Mouse (Mus musculus) kidney, embryonic 16.5 days (tissue): ENCODE data around the gene Prox1. TPM values are rescaled to one million over a fixed set of nuclear protein-coding genes. Genes with fewer than 3 reads are reported as not detected.

Experiments
- ATAC-seq: fragments of 200-750 bp; cut with Nextera tagmentation; 2 replicates; pipeline ENCODE4 v1.8.0; 2017; ENCODE audit warnings: moderate TSS enrichment; ENCODE audit not compliant: low FRiP score, low TSS enrichment
- H3K27ac ChIP-seq: fragments of 300-500 bp; sonication (generic); 2 replicates; pipeline ENCODE4 v1.5.1; 2014; ENCODE audit warnings: low read length
- H3K27me3 ChIP-seq: fragments of 300-500 bp; sonication (generic); 2 replicates; pipeline ENCODE4 v1.6.1; 2014; ENCODE audit warnings: low read length, control low read depth, mixed read lengths; ENCODE audit not compliant: insufficient read depth
- H3K36me3 ChIP-seq: fragments of 300-500 bp; sonication (generic); 2 replicates; pipeline ENCODE4 v1.6.1; 2014; ENCODE audit warnings: low read length, control low read depth, mixed read lengths; ENCODE audit not compliant: insufficient read depth
- H3K4me1 ChIP-seq: fragments of 300-500 bp; sonication (generic); 2 replicates; pipeline ENCODE4 v1.6.1; 2014; ENCODE audit warnings: low read length, control low read depth, mixed read lengths; ENCODE audit not compliant: insufficient read depth
- H3K4me2 ChIP-seq: fragments of 300-500 bp; sonication (generic); replicated peaks from 2 replicates; pipeline ENCODE4 v1.6.1; 2014; ENCODE audit warnings: low read depth, low read length
- H3K4me3 ChIP-seq: fragments of 300-500 bp; sonication (generic); 2 replicates; pipeline ENCODE4 v1.5.1; 2014; ENCODE audit warnings: mild to moderate bottlenecking, low read length
- H3K9ac ChIP-seq: fragments of 300-500 bp; sonication (generic); replicated peaks from 2 replicates; pipeline ENCODE4 v1.6.1; 2014; ENCODE audit warnings: low read length
- H3K9me3 ChIP-seq: fragments of 300-500 bp; sonication (generic); 2 replicates; pipeline ENCODE4 v1.6.1; 2016; ENCODE audit warnings: low read length, control low read depth
- WGBS: fragments of 180-500 bp; shearing (Covaris S2); extraction: QIAGEN DNeasy Blood & Tissue Kit; methylation state at CpG from one replicate; pipeline ENCODE4 v1.1.7; 2014; 5-methylcytosine and 5-hydroxymethylcytosine counted together
- polyA plus RNA-seq: library from polyadenylated mRNA; unstranded; fragments of >200 nt; fragmentation: Nextera tagmentation; extraction: Ambion mirVana; gene quantifications from 2 replicates; pipeline ENCODE4 v1.2.1, GENCODE M21; 2015

Gene Prox1
- polyA plus RNA-seq, 1 experiment from 2014 or later = 0.89 TPM

- ATAC-seq = no peak
- H3K9me3 ChIP-seq = no peaks in the 10 kb centered on the region
- 65% methylated on average over 13 of the region's 13 CpGs for WGBS
Measured at GRCm38 (mm10) chr1:190192011-190192410, 21.5 kb upstream of the Prox1 start.

GRCm38 (mm10) chr1:190190231-190190965 lies 19.9 kb upstream of the Prox1 start:
- ATAC-seq = no peak
- 29% methylated on average over 10 of the region's 10 CpGs for WGBS
- peaks cover 3% of the 10 kb centered on the region; the same call in 1 of the 2 replicates for H3K27me3 ChIP-seq

More at GRCm38 (mm10) chr1:190192011-190192410, 21.5 kb upstream of the Prox1 start:
- Histone ChIP-seq H3K27ac (no peak overlapping the region), H3K4me1 (peaks cover 7% of the 10 kb centered on the region; the same call in 1 of the 2 replicates), H3K4me2 (no peak overlapping the region), H3K9ac (no peak overlapping the region), H3K4me3 (no peak overlapping the region), H3K27me3 (peaks cover 3% of the 10 kb centered on the region; the same call in 1 of the 2 replicates), H3K36me3 (no peaks in the 10 kb centered on the region)

GRCm38 (mm10) chr1:190189125-190189524 lies 18.6 kb upstream of the Prox1 start:
- no peaks in the 10 kb centered on the region for H3K36me3 ChIP-seq
- WGBS = 76% methylated on average over 2 of the region's 2 CpGs
- H3K9me3 ChIP-seq = no peaks in the 10 kb centered on the region
- no peak for ATAC-seq
- no peak overlapping the region for H3K4me3 ChIP-seq
- H3K4me2 ChIP-seq = no peak overlapping the region
- no peak overlapping the region for H3K9ac ChIP-seq
- peaks cover 7% of the 10 kb centered on the region; the same call in 1 of the 2 replicates for H3K4me1 ChIP-seq
- no peak overlapping the region for H3K27ac ChIP-seq
- peaks cover 3% of the 10 kb centered on the region; the same call in 1 of the 2 replicates for H3K27me3 ChIP-seq

More at GRCm38 (mm10) chr1:190190231-190190965, 19.9 kb upstream of the Prox1 start:
- Histone ChIP-seq H3K4me3 (no peak overlapping the region), H3K27ac (no peak overlapping the region), H3K9me3 (no peaks in the 10 kb centered on the region), H3K36me3 (no peaks in the 10 kb centered on the region), H3K4me1 (peaks cover 7% of the 10 kb centered on the region; the same call in 1 of the 2 replicates), H3K9ac (no peak overlapping the region), H3K4me2 (no peak overlapping the region)

DNA sequence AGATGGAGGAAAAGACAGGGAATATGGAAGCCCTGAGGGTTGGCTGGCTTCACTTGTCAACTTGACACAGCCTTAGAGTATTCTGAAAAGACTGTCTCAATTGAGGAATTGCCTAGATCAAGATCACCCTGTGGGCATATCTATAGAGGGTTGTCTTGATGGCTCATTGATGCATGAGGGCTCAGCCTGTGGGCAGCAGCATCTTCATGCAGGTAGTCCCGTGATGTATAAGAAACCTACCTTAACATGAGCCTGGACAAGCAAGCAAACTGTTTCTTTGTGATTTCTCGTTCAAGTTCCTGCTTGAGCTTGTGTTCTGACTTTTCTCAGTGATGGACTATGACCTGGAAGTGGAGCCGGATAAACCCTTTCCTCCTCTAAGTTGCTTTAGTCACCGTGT lies 15.8 kb upstream of the Prox1 start:
- Histone ChIP-seq H3K36me3 (no peaks in the 10 kb centered on the region), H3K4me1 (peaks cover 7% of the 10 kb centered on the region; the same call in 1 of the 2 replicates), H3K9me3 (no peaks in the 10 kb centered on the region), H3K4me3 (no peak overlapping the region), H3K4me2 (no peak overlapping the region), H3K27ac (no peak overlapping the region), H3K27me3 (no peaks in the 10 kb centered on the region), H3K9ac (no peak overlapping the region)
- WGBS = 80% methylated on average over 4 of the region's 4 CpGs
- no peak for ATAC-seq

DNA sequence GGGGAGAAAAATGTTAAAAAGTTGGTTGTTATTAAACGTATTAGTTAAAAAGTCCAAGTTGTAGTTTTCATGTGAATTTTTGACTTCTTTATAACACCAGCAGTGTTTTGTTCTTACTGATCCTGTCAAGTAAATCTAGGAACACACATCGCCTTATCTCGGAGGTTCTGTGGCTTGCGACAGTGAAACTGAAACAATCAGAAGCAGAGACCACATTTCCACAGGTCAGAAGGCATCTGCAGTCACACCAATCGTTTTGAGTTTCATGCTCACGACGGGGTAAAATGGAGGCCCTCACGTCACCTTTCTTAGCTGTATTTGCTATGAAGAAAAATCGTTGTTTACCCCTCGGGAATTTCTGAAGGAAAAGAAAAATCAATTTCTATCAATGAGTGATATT lies 14.8 kb upstream of the Prox1 start:
- Histone ChIP-seq H3K36me3 (no peaks in the 10 kb centered on the region), H3K9me3 (no peaks in the 10 kb centered on the region), H3K4me3 (no peak overlapping the region), H3K27ac (no peak overlapping the region), H3K4me2 (no peak overlapping the region), H3K27me3 (no peaks in the 10 kb centered on the region), H3K9ac (no peak overlapping the region), H3K4me1 (peaks cover 2% of the 10 kb centered on the region; the same call in 1 of the 2 replicates)
- ATAC-seq = no peak
- 81% methylated on average over 10 of the region's 10 CpGs for WGBS

DNA sequence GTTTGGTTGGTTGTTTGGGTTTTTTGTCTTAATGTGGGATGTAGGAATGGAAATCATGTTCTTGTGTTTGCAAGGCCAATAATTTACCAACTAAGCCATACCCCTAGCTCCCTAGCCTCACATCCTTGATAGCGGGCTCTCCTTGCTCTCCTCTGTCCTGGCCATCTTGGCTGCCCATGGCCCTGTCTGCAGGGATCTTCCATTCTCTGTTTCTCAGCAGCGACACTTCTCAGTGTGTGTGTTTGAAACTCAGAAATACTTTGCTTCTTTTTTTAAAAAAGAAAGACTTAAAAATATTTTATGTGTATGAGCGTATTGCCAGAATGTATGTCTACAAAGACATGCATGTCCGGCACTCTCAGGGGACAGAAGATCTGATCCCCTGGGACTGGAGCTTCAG lies 13.1 kb upstream of the Prox1 start:
- Histone ChIP-seq H3K36me3 (no peaks in the 10 kb centered on the region), H3K27me3 (no peaks in the 10 kb centered on the region), H3K4me1 (no peaks in the 10 kb centered on the region), H3K9me3 (no peaks in the 10 kb centered on the region), H3K4me2 (no peak overlapping the region), H3K4me3 (no peak overlapping the region), H3K9ac (no peak overlapping the region), H3K27ac (no peak overlapping the region)
- no peak for ATAC-seq
- WGBS = 93% methylated on average over 4 of the region's 4 CpGs

DNA sequence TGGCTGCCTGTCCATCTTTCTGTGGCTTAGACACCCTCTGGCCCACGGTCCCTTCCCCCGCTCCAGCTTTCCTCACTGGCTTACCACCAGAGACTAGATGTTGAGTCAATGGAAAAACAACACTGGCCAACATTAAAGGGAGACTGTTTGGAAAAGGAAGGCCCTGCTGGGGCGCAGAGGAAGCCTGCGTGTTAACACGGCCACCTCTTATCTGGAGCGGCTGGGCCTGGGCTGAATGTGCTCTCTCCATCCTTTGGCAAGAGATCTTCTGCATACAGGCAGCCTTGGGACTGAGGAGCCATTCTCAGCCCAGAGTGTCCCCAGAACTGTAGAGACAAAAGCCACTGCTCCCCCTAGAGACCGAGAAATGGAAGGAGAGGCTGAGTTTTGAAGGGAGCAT lies 11.3 kb upstream of the Prox1 start:
- H3K9ac ChIP-seq = no peak overlapping the region
- H3K9me3 ChIP-seq = no peaks in the 10 kb centered on the region
- no peak overlapping the region for H3K4me3 ChIP-seq
- H3K4me2 ChIP-seq = no peak overlapping the region
- H3K4me1 ChIP-seq = no peaks in the 10 kb centered on the region
- 73% methylated on average over 7 of the region's 7 CpGs for WGBS
- ATAC-seq = no peak
- H3K27ac ChIP-seq = no peak overlapping the region
- no peaks in the 10 kb centered on the region for H3K36me3 ChIP-seq
- H3K27me3 ChIP-seq = peaks cover 6% of the 10 kb centered on the region; the same call in 1 of the 2 replicates

DNA sequence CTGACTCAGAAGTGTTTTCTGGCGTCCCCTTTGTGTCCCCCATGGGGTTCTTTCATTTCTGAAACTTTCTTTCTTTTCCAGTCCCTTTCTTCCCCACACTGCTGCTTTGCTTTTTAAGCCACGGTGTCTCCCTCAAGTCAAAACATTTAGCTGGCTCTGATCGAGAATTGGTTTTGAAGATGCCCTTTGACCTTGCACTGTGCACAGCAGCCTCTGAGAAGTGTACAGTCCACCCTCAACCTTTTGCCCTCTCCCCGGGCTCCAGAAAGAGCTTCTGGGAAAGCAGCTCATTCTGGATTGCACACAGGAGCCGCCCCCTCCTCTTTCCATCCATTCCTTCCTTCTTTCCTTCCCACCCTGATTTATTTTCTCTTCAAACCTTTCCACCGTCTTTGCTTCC lies 10.3 kb upstream of the Prox1 start:
- H3K4me2 ChIP-seq = no peak overlapping the region
- no peaks in the 10 kb centered on the region for H3K4me1 ChIP-seq

GRCm38 (mm10) chr1:190176961-190177360 lies 6.4 kb upstream of the Prox1 start:
- WGBS = 28% methylated on average over 3 of the region's 3 CpGs
- Histone ChIP-seq H3K36me3 (no peaks in the 10 kb centered on the region), H3K4me3 (no peak overlapping the region), H3K27ac (no peak overlapping the region), H3K9ac (no peak overlapping the region), H3K4me1 (peaks cover 24% of the 10 kb centered on the region), H3K4me2 (no peak overlapping the region), H3K9me3 (no peaks in the 10 kb centered on the region), H3K27me3 (peaks cover 43% of the 10 kb centered on the region)
- ATAC-seq = no peak

More for the DNA sequence above, 10.3 kb upstream of the Prox1 start:
- no peak overlapping the region for H3K9ac ChIP-seq
- WGBS = 40% methylated on average over 6 of the region's 6 CpGs
- H3K4me3 ChIP-seq = no peak overlapping the region
- no peaks in the 10 kb centered on the region for H3K36me3 ChIP-seq
- no peak for ATAC-seq
- no peak overlapping the region for H3K27ac ChIP-seq
- no peaks in the 10 kb centered on the region for H3K9me3 ChIP-seq
- peaks cover 13% of the 10 kb centered on the region for H3K27me3 ChIP-seq
